Mouse (Mus musculus) brain, embryonic 14.5 days (tissue): ENCODE measurements around the gene Shank1.

Experiments used
- CTCF ChIP-seq: fragments of 200-500 bp; IDR thresholded peaks from 2 replicates; pipeline ENCODE4 v1.5.1; 2012; ENCODE audit warnings: inconsistent platforms, mild to moderate bottlenecking, moderate library complexity, borderline replicate concordance; ENCODE audit not compliant: insufficient read depth, insufficient read length; ENCODE audit errors: extremely low read depth
- POLR2A ChIP-seq: fragments of 200-500 bp; IDR thresholded peaks from 2 replicates; pipeline ENCODE4 v1.6.1; 2012; ENCODE audit warnings: mild to moderate bottlenecking, inconsistent platforms, borderline replicate concordance; ENCODE audit not compliant: poor library complexity, insufficient read depth, insufficient read length, severe bottlenecking; ENCODE audit errors: extremely low read depth

DNA sequence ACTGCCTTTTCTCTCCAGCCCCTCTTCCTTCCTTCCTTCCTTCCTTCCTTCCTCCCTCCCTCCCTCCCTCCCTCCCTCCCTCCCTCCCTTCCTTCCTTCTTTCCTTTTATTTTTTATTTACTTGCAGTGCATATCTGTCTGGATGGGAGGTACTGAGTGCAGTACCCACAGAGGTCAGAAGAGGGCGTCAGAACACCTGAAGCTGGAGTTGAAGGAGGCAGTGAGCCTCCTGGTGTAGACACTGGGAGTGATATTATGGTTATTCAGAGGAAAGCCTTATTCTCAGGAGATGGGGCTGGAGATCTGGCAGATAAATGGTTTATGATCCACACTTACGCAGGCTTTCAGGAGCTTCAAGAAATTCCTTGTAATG, 32.8 kb upstream of the Shank1 start:
- peak; percentile 53; the same call in 1 of the 2 replicates for TF ChIP-seq CTCF
- TF ChIP-seq POLR2A, result no peak
